Mouse (Mus musculus): Measurements from ENCODE around the gene Mapt. TPM values are rescaled to one million over a fixed set of nuclear protein-coding genes. Genes with fewer than 3 reads are reported as not detected.

The Mapt gene
- total and polyA plus RNA-seq, 2 experiments, result 1.4 to 1.6 TPM

DNA sequence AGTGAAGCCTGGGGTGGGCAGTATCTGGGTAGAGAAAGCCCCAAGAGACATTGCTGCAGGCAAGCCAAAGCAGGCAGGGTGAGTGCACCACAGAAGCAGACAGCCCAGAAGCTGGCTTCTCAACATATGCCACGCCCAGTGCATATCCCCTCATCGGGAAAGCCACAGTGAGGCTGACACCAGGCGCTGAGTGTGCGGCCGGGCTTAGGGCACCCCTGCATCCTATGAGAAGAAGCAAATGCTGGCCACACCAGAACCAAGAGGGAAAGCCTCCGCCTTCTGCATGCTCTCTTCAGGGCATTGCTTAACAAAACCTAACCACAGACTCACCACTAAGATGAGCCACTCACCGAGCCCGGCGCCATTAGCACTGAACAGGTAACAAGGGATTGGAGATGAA is 7.9 kb upstream of the Mapt start:
- H3K36me3 ChIP-seq (ENCODE audit: control insufficient read depth, insufficient read depth, low read length), result no peaks in the 10 kb centered on the region
- H3K79me2 ChIP-seq (ENCODE audit: control insufficient read depth, insufficient read depth, low read length), result no peaks in the 10 kb centered on the region
- WGBS, result 80% methylated on average over 9 of the region's 9 CpGs
- H3K9ac ChIP-seq (ENCODE audit: low read depth, low read length), result no peak overlapping the region
- no peak overlapping the region for H3K27ac ChIP-seq (replicated peaks; ENCODE audit: insufficient read depth, low read depth, low read length)
- DNase-seq (ENCODE audit: extremely low read depth, low read depth, low spot score), result no peak
- 0 out of 2 replicates have a peak, but pooled peaks cover 3% of the 10 kb centered on the region for H3K27me3 ChIP-seq (ENCODE audit: control insufficient read depth, insufficient read depth, low read length)
- no peak for TF ChIP-seq POLR2A (IDR thresholded peaks at IDR 0.05; ENCODE audit: extremely low read depth, insufficient read depth, low read length)
- no peak for TF ChIP-seq CTCF (IDR thresholded peaks at IDR 0.05; ENCODE audit: low read depth, low read length)
- H3K4me1 ChIP-seq (ENCODE audit: control insufficient read depth, insufficient read depth, low read length), result no peaks in the 10 kb centered on the region
- no peak overlapping the region for H3K4me3 ChIP-seq (ENCODE audit: insufficient read depth, low read depth, low read length)

DNA sequence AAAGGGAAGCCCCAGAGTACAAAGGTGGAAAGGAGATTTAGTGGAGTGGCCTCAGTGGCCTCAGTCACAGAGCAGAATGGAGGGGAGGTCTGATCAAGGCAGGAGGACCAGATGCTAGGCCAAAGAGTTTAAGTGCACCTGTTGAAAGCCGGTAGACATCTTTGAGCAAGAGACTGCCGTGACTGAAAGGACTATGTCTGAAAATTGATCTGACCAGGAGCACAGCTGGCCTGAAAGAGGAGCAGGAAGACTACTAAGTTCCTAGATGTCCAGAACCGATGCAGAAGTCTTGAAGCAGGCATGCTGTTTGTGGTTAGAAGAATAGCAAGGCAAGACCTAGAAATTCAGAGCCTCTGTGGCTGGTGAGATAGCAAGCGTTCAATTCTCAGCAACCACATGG is 1.8 kb upstream of the Mapt start:
- WGBS, result 84% methylated on average over 4 of the region's 4 CpGs
- peaks cover 15% of the 10 kb centered on the region for H3K27me3 ChIP-seq (ENCODE audit: control insufficient read depth, insufficient read depth, low read length)
- TF ChIP-seq POLR2A (IDR thresholded peaks at IDR 0.05; ENCODE audit: extremely low read depth, insufficient read depth, low read length) (no peak), CTCF (IDR thresholded peaks at IDR 0.05; ENCODE audit: low read depth, low read length) (no peak)

DNA sequence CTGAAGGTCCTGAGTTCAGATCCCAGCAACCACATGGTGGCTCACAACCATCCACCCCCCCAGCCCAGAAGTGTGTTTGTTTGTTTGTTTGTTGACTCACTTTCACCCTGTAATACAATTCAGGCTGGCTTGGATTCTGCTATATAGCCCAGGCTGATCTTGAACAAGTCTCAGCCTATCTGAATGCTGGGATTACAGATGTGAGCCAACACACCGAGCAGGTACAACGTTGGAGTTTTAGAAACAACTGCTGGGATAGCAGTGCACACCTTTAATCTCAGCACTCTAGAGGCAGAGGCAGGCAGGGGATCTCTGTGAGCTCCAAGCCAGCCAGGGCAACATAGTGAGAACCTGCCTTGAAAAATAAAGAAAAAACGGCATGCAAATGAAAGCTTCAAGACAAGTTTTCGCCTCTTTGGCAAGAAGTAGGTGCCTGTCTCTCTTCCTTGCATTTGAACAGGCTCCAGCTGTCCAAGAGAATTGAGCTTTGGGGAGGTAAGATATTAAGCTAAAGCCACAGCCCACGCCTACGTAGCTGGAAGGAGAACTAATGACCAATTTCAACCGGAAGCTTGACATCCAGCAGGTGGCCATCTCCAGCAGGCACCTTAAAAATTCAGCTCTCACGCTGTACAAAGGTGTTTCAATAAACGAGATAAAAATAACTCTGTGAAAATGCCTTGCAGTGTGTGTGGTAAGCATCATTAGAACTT is 968 bp upstream of the Mapt start:
- peak; percentile 54 for DNase-seq (ENCODE audit: extremely low read depth, low read depth, low spot score)
- H3K36me3 ChIP-seq (ENCODE audit: control insufficient read depth, insufficient read depth, low read length), result no peaks in the 10 kb centered on the region
- no peak overlapping the region; the same call in 1 of the 2 replicates for H3K4me3 ChIP-seq (ENCODE audit: insufficient read depth, low read depth, low read length)
- WGBS, result 15% methylated on average over 9 of the region's 9 CpGs
- no peak overlapping the region for H3K27ac ChIP-seq (replicated peaks; ENCODE audit: insufficient read depth, low read depth, low read length)
- H3K27me3 ChIP-seq (ENCODE audit: control insufficient read depth, insufficient read depth, low read length), result peaks cover 15% of the 10 kb centered on the region
- TF ChIP-seq CTCF (IDR thresholded peaks at IDR 0.05; ENCODE audit: low read depth, low read length), result peak; percentile 15; the same call in 1 of the 2 replicates
- TF ChIP-seq POLR2A (IDR thresholded peaks at IDR 0.05; ENCODE audit: extremely low read depth, insufficient read depth, low read length), result no peak
- no peak overlapping the region for H3K9ac ChIP-seq (ENCODE audit: low read depth, low read length)
- no peaks in the 10 kb centered on the region for H3K79me2 ChIP-seq (ENCODE audit: control insufficient read depth, insufficient read depth, low read length)
- H3K4me1 ChIP-seq (ENCODE audit: control insufficient read depth, insufficient read depth, low read length), result peaks cover 14% of the 10 kb centered on the region; the same call in 1 of the 2 replicates

More for the DNA sequence above, 1.8 kb upstream of the Mapt start:
- no peak overlapping the region for H3K4me3 ChIP-seq (ENCODE audit: insufficient read depth, low read depth, low read length)
- H3K9ac ChIP-seq (ENCODE audit: low read depth, low read length), result no peak overlapping the region
- no peaks in the 10 kb centered on the region for H3K79me2 ChIP-seq (ENCODE audit: control insufficient read depth, insufficient read depth, low read length)
- DNase-seq (ENCODE audit: extremely low read depth, low read depth, low spot score), result no peak
- H3K27ac ChIP-seq (replicated peaks; ENCODE audit: insufficient read depth, low read depth, low read length), result no peak overlapping the region
- H3K36me3 ChIP-seq (ENCODE audit: control insufficient read depth, insufficient read depth, low read length), result no peaks in the 10 kb centered on the region
- H3K4me1 ChIP-seq (ENCODE audit: control insufficient read depth, insufficient read depth, low read length), result peaks cover 14% of the 10 kb centered on the region; the same call in 1 of the 2 replicates

GRCm38 (mm10) chr11:104232141-104233061 is 1.2 kb downstream of the Mapt start:
- H3K4me3 ChIP-seq (ENCODE audit: insufficient read depth, low read depth, low read length), result peak overlapping the region; percentile 98
- peak overlapping the region; percentile 68 for H3K9ac ChIP-seq (ENCODE audit: low read depth, low read length)
- H3K27me3 ChIP-seq (ENCODE audit: control insufficient read depth, insufficient read depth, low read length), result peaks cover 15% of the 10 kb centered on the region
- H3K27ac ChIP-seq (replicated peaks; ENCODE audit: insufficient read depth, low read depth, low read length), result no peak overlapping the region
- H3K4me1 ChIP-seq (ENCODE audit: control insufficient read depth, insufficient read depth, low read length), result peaks cover 14% of the 10 kb centered on the region; the same call in 1 of the 2 replicates
- 3% methylated on average over 72 of the region's 72 CpGs for WGBS
- H3K36me3 ChIP-seq (ENCODE audit: control insufficient read depth, insufficient read depth, low read length), result no peaks in the 10 kb centered on the region
- DNase-seq (ENCODE audit: extremely low read depth, low read depth, low spot score), result no peak
- H3K79me2 ChIP-seq (ENCODE audit: control insufficient read depth, insufficient read depth, low read length), result no peaks in the 10 kb centered on the region
- no peak for TF ChIP-seq POLR2A (IDR thresholded peaks at IDR 0.05; ENCODE audit: extremely low read depth, insufficient read depth, low read length)
- TF ChIP-seq CTCF (IDR thresholded peaks at IDR 0.05; ENCODE audit: low read depth, low read length), result no peak

- H3K79me2 ChIP-seq (ENCODE audit: control insufficient read depth, insufficient read depth, low read length), result no peaks in the 10 kb centered on the region
- peak overlapping the region; percentile 68 for H3K9ac ChIP-seq (ENCODE audit: low read depth, low read length)
- TF ChIP-seq CTCF (IDR thresholded peaks at IDR 0.05; ENCODE audit: low read depth, low read length) (no peak), POLR2A (IDR thresholded peaks at IDR 0.05; ENCODE audit: extremely low read depth, insufficient read depth, low read length) (no peak)
- H3K36me3 ChIP-seq (ENCODE audit: control insufficient read depth, insufficient read depth, low read length), result no peaks in the 10 kb centered on the region
- H3K4me1 ChIP-seq (ENCODE audit: control insufficient read depth, insufficient read depth, low read length), result peaks cover 14% of the 10 kb centered on the region; the same call in 1 of the 2 replicates
- H3K27ac ChIP-seq (replicated peaks; ENCODE audit: insufficient read depth, low read depth, low read length), result no peak overlapping the region
- no peak overlapping the region for H3K4me3 ChIP-seq (ENCODE audit: insufficient read depth, low read depth, low read length)
- DNase-seq (ENCODE audit: extremely low read depth, low read depth, low spot score), result no peak
- 9% methylated on average over 10 of the region's 10 CpGs for WGBS
- peaks cover 15% of the 10 kb centered on the region for H3K27me3 ChIP-seq (ENCODE audit: control insufficient read depth, insufficient read depth, low read length)
Measured at GRCm38 (mm10) chr11:104233101-104233500, 1.9 kb downstream of the Mapt start.
